Mouse (Mus musculus) skeletal muscle tissue, adult 2 months (tissue): Measurements from ENCODE around the gene Btrc.
"Not testable (repeated sequence)": the region's sequence is repeated elsewhere in the genome, so short reads cannot be mapped to it uniquely, and the experiment has no call there.

Experiments
- DNase-seq: peaks from one replicate; pipeline ENCODE4 v3.0.0-alpha.2; 2012; ENCODE audit warnings: low read depth, low spot score

Gene Btrc

DNA sequence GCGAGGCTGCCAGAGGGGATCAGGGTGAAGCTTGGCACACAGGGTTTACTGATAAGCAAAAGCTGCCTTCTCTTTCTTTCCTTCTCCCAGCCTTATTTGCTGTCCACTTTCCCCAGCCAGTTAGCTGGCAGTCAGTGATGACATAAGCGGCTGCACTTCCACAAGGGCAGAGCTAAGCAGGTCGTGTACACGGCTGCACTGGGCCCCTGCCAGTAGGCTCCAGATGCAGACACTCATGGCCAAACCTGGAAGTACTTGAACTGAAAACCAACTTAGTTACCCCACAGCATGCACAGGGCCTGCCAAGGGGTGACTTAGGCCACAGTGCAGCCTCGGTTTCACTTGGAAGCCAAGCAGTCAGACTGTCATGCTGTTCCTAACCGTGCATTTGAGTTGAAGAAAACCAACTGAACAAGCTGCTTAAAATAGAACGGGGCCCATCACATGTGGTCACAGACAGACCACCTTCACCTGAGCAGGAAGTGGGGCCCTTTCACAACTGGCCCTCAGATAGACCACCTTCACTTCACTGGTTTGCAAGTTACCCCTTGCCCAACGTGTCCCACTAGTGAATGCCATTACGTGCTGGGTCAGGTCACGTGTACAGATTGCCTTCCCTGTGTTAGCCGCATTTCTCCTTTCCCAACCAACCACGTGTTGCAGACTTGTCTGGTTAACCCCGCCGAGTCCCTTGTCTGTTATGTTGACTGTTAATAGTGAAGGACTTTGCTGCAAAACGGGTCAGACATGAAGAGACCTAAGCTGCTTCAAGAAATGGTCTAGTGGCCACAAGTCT, 166.9 kb downstream of the Btrc start:
- no peak for DNase-seq

DNA sequence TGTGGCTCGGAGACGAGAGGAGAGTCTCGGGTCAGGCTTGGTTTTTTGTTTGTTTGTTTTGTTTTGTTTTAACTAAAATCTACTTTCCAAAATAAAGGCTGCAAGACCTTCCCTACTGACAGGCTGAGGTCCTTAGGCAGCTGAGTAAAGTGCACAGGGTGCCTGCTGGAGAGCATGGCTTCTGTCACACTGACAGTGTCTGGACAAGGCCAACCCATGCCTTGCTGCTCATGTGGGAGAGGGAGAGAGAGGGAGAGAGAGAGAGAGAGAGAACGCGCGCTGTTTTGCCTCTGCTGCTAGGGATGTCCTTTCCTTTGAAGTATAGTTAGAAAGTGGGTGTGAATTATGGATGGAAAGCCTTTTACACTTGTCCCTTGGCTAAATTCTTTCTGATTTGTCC, 168.0 kb downstream of the Btrc start:
- DNase-seq = no peak

DNA sequence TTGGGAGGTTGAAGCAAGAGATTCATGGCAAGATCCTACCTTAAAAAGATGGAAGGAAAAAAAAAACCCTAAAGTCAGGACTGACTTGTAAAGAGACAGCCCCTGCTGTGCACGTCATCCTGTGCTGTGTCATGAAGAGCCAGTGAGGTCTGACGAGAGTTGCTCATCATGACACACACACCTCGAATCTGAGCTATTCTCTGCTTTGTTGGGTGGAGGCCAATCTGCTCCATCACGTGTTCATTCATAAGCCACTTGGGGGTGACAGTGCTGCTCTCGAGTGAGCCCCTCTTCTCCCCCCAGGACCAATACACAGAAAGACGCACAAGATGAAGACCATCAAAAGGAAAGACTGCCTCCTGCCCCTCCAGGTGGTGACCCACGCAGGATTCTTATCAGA, 170.1 kb downstream of the Btrc start:
- DNase-seq = no peak

DNA sequence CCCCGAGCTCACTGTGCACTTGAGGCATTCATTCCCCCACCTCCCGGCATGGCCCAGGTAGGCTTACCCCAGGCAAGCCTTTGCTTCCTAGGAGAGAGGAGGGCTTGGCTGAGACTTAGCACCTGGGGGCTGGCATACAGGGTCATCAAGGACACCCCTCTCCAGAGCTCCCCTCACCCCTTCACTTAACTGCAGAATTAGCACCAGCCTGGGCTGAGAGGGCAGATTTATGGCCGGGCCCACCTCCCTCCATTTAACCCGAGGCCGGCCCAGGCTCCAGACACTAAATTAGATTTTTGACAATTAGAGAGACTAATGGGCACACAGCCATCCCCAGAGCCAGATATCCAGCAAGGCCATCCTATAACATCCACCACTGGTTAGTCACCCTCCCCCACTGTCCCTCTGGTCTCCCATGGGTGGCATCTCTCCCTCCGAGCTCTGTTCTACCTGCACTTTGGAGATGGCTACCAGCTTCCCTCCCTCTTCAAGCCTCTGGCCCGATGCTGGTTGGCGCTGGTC, 171.7 kb downstream of the Btrc start:
- DNase-seq = no peak

DNA sequence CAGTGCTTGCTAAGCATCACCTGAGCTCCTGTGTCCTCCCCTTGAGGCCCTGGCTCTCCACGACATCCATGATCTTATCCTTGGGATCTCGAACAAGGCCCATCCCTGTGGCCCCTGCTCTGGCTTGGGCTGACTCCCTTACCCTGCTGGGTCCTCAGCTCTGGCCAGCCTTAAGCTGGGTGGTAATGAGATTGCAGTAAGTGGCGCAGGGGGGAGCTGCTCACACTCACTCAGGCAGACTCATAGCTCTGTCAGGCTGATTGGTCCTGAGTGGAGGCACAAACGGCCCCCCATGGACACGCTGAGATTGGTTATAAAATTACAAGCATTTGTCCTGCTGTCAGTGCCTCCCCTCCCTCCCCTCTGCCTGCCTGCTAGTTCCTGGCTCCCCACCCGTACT, 172.4 kb downstream of the Btrc start:
- DNase-seq = no peak

DNA sequence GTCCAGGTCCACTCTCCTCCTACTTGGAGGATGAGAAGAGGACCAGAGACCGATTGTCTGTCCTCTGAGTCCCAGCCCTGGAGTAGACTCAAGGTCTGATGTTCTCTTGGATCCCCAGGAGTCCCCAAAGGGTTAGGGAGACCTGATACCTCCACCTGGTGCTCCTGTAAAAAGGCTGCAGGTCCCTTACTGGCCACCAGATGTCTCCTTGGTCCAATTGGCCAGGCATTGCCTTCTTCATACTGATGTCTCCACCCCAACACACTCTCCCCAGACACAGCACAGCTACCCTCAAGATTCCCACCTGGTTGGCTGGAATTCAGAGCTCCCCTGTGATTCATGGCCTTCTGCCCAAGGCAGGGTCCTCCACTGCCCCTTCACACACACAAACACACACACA, 174.0 kb downstream of the Btrc start:
- DNase-seq = no peak

DNA sequence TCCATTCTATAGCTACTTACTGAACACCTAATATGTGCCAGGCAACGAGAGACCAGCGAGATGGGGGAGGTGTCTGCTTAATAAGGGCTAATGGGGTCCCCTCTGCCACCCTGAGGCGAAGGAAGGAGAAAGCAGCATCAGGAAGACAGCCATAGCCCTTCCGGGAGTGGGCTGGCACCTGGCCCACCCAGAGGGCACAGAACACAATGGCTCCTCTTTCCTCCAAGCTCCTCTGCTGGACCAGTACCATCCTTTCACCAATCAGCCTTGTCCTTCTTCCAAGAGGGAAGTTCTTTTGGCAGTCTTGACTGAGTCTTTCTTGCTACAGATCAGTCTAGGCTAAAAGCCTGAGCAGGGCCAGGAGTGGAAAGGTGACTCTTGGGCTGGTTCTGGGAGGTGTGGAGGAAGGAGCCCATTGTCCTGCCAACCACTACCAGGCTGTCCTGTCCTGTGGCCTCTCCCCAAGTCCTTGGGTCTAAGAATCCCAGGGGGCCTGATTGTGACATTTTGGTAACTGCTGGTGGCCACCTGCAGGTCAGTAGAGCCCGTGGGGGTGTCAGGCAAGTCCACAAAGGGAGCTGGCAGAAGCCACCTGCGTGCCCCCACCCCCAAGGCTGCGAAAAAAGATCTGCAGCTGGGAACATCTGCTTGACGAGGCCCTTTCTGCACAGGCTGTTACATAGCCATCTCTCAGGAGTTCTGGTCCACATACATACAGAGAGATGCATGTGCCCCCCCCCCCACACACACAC, 177.3 kb downstream of the Btrc start:
- DNase-seq = no peak

DNA sequence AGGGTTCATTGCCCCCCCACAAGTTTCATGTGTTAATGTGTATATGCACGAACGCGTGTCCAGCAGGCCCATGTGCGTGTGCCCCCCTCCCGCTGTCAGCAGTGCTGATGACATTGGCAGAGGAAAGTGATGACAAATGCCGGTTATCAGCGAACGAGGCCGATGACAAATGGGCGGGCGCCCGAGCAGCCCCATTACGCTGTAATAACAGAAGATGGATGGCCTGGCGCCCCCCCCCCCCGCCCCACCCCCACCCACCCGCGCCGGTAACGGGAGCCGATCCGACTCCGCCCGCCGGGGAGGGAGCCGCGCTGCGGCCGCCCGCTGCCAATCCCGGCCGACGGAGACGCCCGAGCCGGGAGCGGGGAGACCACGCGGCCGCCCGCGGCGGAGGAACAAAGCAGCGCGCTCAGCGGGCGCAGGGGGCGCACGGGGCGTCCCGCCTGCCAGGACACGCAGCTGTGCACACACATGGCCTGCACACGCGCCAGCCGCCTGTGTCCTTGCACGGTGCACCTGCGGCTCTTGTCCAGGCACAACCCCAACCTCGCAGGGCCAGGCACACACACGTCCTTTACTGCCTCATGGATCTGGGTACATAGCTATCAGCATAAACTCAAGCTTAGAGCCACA, 178.0 kb downstream of the Btrc start:
- peak; percentile 44 for DNase-seq

DNA sequence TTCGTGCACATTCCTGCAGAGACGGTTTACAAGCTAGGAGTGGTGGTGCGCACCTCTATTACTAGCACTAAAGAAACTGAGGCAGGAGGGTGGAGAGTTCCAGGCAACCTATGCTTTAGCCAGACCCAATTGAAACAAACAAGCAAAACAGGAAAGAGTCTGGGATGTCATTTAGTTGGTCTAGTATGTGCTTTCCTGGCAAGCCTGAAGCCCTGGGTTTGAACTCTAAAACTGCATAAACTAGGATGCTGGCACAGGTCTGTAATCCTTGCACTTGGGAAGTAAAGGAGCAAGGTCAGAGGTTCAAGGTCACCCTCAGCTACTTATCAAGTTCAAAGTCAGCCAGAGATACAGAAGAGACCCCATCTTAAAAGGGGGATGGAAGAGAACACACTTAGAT, 178.5 kb downstream of the Btrc start:
- no peak for DNase-seq

DNA sequence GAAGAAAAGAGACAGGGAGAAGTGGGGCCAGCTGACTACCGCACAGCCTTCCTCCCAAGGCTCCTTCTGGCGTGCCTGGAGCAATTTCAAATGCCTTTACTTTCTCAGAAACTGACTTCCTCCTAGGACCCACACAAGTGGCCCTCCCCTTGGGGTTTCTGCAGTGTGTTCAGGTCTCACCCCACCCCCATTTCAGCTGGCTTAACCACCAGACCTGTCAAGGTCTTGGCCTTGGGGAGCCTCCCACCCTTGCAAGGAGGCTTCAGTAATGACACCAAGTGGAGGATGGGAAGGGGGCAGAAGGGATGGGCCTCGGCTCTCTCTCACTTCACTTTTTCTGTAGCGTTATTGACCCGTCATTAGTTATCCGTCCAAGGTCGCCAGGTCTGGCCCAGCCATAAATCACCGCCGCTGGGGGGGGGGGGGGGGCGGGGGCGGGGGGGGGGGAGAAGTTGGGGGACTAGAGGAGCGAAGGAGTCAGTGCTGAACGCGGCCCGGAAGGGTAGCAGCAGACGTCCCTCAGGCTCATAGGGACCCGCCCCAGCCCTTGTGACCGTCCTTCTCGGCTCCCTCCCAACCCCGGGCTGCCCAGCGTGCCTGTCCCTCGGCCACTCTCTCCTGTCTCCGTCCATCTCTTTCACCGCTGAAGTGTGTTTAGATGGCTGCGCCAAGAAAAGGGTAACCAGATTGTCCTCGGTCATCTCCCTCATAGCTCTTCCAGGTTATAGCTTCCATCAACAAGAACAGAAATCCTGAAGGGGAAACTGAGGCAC, 180.8 kb downstream of the Btrc start:
- no peak for DNase-seq

DNA sequence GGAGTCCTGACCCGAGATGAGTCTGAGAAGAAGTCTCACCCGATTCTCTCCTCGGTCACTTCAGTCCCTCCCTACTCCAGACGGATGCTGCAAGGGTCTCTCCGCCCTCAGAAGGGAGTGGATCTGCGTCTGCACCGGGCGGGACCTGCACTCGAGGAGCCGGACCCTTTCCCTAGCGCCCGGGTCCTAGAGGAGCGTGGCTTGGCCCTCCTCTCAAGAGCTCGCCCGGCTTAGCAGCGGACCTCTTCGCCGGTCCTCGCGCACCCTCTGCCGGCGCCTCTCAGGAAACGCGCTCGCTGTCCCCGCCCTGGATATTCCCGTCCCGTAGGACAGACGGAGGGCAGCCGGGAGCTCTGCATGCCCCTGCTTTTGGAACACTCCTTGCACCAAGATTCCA, 181.4 kb downstream of the Btrc start:
- peak; percentile 69 for DNase-seq

DNA sequence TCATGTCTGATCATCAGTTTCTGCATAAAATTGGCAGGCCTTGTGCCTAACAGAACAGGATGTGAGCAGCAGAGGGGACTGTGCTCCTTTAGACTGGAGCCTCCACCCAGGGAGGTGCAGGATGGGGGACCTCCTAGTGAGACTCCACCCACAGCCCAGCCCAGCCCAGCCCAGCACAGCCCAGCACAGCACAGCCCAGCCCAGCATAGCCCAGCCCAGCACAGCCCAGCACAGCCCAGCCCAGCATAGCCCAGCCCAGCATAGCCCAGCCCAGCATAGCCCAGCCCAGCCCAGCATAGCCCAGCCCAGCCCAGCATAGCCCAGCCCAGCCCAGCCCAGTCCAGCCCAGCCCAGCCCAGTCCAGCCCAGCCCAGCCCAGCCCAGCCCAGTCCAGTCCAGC, 184.7 kb downstream of the Btrc start:
- not testable (repeated sequence) for DNase-seq

DNA sequence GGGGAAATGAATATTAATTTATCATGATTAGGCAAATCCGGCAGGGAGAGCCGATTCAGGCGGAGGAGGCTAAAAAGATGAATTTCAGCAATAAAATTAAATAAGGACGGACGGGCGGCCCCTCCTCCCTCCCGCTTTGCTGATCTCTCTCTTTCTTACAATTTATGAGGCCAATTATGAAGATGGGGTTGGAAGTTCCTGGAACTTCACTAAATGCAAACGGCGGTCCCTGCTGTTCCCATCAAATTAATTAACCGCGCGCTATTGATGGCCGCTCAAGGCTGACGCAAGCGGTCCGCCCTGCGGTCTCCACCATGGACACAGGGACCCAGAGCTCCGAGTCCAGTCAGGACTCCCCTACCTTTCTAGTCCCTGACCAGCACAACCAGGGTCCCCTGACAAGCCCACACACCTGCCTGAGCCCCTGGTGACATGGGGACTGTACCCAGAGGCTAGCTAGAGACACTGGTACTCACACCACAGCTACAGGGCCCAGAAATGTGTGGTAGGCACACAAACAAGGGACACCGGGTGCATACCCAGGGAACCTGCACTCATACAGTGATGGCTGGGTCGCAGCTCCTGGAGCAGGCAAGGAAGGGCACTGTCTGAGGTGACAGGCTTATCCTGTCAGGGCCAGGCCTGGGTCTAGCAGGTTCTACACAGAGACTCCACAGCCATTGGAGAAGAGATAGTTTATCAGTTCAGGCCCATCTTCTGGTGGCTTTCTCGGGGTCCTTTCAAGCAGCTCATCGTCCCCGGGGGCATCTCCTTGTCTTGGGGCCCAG, 185.8 kb downstream of the Btrc start:
- no peak for DNase-seq

DNA sequence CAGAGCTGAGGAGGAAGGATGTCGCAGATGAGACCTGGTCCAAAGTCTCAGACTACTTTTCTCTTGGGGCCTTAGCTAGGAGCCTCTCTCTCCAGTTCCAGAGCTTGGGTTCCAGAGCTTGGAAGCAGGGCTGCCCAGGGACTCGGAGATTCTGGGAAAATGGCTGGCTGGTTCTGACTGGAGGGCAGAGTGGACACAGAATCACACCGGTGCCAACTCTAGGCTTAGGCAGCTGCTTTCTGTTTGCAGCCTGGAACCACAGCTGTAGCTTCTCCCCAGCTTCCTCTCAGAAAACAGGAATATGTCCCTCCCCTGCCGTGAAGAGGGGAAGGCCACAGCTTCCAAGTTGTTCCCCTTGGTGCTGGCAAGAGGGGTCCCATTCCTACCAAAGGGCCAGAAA, 186.4 kb downstream of the Btrc start:
- no peak for DNase-seq

DNA sequence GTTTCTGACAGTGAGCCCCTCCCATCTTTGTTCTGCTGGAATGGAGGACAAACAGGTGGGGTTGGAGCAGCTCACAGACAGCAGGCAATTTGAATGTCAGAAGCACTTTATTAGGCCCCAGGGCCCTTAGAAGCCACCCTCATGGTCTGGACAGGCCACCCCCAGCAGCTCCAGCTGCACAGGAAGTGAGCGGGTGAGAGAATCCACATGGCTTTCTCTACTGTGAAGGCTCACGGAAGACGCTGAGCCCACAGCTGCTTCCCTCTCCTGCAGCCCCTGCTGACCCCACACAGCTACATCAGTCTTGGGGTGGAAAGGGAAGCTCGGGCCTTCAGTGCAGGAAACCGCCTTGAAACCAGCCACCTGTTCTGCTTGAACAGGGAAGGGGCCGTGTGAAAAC, 188.7 kb downstream of the Btrc start:
- no peak for DNase-seq

DNA sequence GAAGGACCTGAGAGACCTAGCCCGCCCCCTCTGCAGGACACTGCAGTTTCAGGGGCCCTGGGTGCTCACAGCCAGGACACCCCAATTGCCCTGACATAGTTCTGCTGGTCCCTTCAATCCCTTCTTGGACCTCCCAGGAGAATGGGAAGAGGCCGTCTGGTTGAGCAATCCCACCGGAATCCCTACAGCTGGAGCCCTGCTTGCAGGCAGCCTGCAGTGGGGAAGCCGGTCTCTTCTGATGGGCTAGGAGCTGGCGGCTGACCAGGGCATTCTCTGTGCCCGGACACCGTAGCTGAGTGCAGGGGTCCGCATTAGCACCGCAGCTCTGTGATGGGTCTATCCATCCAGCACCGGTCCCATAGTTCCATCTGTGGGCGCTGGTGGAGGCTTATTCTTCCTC, 190.6 kb downstream of the Btrc start:
- no peak for DNase-seq

DNA sequence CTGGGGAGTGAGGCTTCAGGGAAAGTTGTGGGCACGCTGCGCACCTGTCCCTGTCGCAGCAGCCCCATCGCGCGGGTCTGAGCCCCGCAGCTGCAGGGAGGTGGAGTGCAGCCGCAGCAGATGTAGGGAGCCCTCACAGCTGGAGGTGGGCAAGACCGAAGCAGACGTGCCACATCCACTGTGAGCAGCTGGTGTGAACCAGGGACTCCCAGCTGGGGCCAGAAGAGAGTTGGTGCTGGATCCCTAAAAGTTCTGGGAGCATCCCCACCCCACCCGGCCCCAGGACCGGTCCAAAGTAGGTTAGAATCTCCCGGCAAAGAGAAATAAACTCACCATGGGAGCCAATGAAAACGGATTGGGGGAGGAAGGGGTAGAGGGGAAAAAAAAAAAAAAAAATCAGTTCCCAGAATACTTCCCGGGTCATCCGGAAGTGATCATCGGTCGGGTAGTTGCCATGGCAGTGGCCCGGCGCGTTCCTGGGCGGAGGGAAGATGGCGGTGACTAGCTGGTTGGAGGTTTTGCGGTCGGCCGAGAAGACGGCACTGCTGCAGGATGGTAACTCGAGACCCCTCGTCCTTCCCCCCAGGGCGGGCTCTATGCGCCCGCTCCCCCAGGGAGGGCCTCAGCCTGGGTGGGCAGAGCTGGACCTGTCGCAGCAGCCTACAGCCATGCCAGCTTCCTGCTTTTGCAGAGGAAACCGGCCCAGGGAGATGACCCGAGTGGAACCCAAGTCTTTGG, 196.8 kb downstream of the Btrc start, which contains the start of the genes Poll and Gm17018:
Poll (minus strand) TSS at position 379 of the 738 bp plus-strand sequence.
Gm17018 (plus strand) TSS at position 463 of the 738 bp plus-strand sequence.
- DNase-seq = peak; percentile 61

DNA sequence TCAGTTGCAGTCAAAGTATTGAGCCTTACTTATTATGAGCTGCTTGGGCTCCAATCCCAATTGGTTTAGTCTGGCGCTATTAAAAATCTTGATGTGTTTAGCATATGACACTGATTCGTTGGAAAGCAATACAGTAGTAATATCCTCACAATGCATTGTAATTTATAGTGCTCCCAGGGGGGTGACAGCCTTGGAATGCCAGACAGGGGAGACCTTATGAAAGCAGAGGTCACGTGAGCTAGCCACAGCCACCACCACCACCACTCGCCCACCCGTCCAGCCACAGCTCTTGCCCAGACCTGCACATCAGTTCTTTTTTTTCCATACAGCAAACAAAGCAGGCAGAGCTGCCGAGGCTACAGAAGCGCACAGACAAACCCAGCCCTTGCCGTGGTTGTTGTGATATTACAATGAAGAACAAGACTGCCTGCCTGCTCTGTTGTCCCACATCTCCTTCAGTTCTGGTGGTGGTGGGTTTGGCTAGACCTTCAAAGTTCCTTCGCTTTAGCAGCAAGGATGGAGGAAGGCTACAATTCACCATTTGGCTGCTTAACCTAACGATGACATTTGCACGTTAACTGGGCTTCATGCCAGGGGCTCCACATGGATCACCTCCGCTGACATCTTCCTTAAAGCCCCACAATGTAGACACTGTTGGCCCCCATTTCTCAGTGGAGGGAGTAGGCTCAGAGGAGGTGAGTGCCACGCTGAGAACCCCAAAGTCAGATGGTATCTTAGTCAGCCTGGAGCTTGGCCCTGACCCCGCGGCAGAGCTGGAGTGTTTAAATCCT, 202.6 kb downstream of the Btrc start:
- no peak for DNase-seq

DNA sequence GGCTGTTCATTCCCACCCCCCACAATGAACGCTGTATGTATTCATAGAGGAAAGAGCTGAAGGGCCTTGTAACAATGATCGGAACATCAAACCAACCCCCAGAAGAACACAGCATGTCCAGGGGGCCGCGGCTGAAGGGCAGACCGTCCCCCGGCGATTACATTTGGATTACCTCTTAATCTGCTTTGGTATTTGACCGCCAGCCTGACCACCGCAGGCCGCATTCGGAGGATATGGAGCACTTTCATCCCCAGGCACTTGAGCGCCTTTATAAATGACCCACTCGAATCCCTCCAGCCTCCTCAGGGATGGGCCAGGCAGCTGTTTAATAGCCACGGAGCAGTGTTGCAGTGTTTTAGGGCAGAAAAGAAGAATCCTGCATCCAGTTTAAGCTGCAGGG, 203.8 kb downstream of the Btrc start:
- DNase-seq = no peak
